Mouse (Mus musculus) neural tube, embryonic 12.5 days (tissue): Measurements from ENCODE around the gene Olfr1353. TPM values are rescaled to one million over a fixed set of nuclear protein-coding genes. Genes with fewer than 3 reads are reported as not detected.
"Not testable (repeated sequence)": the region's sequence is repeated elsewhere in the genome, so short reads cannot be mapped to it uniquely, and the experiment has no call there.

Experiments
- ATAC-seq: fragments of 200-750 bp; cut with Nextera tagmentation; 2 replicates; pipeline ENCODE4 v1.8.0; 2017; ENCODE audit warnings: low read depth, mild to moderate bottlenecking, moderate TSS enrichment, moderate library complexity; ENCODE audit not compliant: low FRiP score
- H3K27ac ChIP-seq: fragments of 300-500 bp; sonication (generic); 2 replicates; pipeline ENCODE4 v1.5.1; 2016
- H3K27me3 ChIP-seq: fragments of 300-500 bp; sonication (generic); replicated peaks from 2 replicates; pipeline ENCODE4 v1.6.1; 2016; ENCODE audit warnings: mild to moderate bottlenecking
- H3K36me3 ChIP-seq: fragments of 300-500 bp; sonication (generic); 2 replicates; pipeline ENCODE4 v1.6.1; 2016; ENCODE audit warnings: mild to moderate bottlenecking
- H3K4me1 ChIP-seq: fragments of 300-500 bp; sonication (generic); 2 replicates; pipeline ENCODE4 v1.6.1; 2016
- H3K4me2 ChIP-seq: fragments of 300-500 bp; sonication (generic); replicated peaks from 2 replicates; pipeline ENCODE4 v1.6.1; 2016; ENCODE audit warnings: mild to moderate bottlenecking
- H3K4me3 ChIP-seq: fragments of 300-500 bp; sonication (generic); 2 replicates; pipeline ENCODE4 v1.5.1; 2016
- H3K9ac ChIP-seq: fragments of 300-500 bp; sonication (generic); 2 replicates; pipeline ENCODE4 v1.6.1; 2016; ENCODE audit warnings: mild to moderate bottlenecking
- H3K9me3 ChIP-seq: fragments of 300-500 bp; sonication (generic); 2 replicates; pipeline ENCODE4 v1.6.1; 2016; ENCODE audit warnings: mild to moderate bottlenecking
- WGBS: fragments of 180-500 bp; shearing (Covaris S2); methylation state at CpG from one replicate; pipeline ENCODE4 v1.1.7; 2016; 5-methylcytosine and 5-hydroxymethylcytosine counted together
- polyA plus RNA-seq: library from polyadenylated mRNA; unstranded; fragments of >200 nt; fragmentation: Nextera tagmentation; extraction: Ambion mirVana; gene quantifications from 2 replicates; pipeline ENCODE4 v1.2.1, GENCODE M21; 2016

The Olfr1353 gene
- not detected in 2 replicates for polyA plus RNA-seq

DNA sequence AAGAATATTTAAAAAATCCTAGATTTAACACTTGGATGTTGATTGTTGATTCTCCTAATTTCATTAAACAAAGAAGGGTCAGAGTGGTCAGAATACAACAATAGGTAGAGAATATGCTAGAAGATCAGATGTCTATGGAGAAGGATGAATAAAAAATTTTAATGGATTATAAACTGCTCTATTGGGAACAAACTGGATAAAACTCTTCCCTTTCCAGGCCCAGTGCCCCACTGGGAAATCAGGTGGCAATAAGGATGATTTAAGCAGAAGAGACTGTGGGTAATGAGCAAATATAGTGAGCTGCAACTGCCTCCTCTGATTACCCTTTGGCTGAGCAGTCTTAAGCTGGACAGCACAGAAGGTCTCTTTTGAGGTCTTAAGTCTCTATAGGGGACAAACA lies at the start of gene Olfr1353:
Olfr1353 (plus strand) TSS at position 301 of the 400 bp plus-strand sequence.
- ATAC-seq, H3K4me3 ChIP-seq, H3K36me3 ChIP-seq, H3K9ac ChIP-seq, H3K4me2 ChIP-seq, H3K4me1 ChIP-seq, H3K27ac ChIP-seq, H3K9me3 ChIP-seq, H3K27me3 ChIP-seq: not testable (repeated sequence)

DNA sequence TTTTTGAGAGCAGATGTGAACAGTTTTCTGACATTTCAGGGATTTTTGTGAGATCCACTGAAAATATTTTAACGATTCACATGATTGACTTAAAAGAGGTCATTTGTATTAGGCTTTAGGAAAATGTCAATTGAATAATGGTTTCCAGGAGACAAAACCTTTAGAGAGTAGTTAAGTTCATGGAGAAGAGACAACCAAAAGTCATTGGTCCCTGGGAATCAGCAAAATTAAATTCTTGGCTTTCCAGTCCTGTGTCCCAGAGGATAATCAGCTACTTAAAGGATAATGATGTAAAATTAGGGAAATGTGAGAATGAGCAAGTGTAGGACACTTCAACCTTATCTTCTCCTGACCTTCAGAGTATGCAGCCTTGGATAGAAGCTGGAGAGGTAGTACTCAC lies 12.8 kb upstream of the Olfr1353 start, which contains the start of gene Olfr8:
Olfr8 (plus strand) TSS at position 301 of the 400 bp plus-strand sequence.
- ATAC-seq, H3K9ac ChIP-seq, H3K27me3 ChIP-seq, H3K4me3 ChIP-seq, H3K4me2 ChIP-seq, H3K4me1 ChIP-seq, H3K36me3 ChIP-seq, H3K9me3 ChIP-seq, H3K27ac ChIP-seq: not testable (repeated sequence)
- 87% methylated on average over 1 of the region's 1 CpGs for WGBS

GRCm38 (mm10) chr10:78980750-78981149 lies 17.6 kb downstream of the Olfr1353 start, which contains the start of gene Olfr1352:
Gene Olfr1352, plus strand, starts transcription at chr10:78981050.
- Histone ChIP-seq H3K9ac (no peak within 1 kb of the TSS), H3K36me3 (no peaks in the 10 kb centered on the region), H3K4me1 (no peaks in the 10 kb centered on the region), H3K9me3 (no peaks in the 10 kb centered on the region), H3K27ac (no peak within 1 kb of the TSS), H3K4me3 (no peak within 1 kb of the TSS), H3K4me2 (no peak within 1 kb of the TSS), H3K27me3 (no peaks in the 10 kb centered on the region)
- ATAC-seq, result no peak

- H3K36me3 ChIP-seq, result no peaks in the 10 kb centered on the region
- H3K4me2 ChIP-seq, result no peak within 1 kb of the TSS
- H3K27me3 ChIP-seq, result no peaks in the 10 kb centered on the region
- H3K9ac ChIP-seq, result no peak within 1 kb of the TSS
- WGBS, result 81% methylated on average over 1 of the region's 1 CpGs
- no peaks in the 10 kb centered on the region for H3K9me3 ChIP-seq
- no peak within 1 kb of the TSS for H3K4me3 ChIP-seq
- H3K27ac ChIP-seq, result no peak within 1 kb of the TSS
- H3K4me1 ChIP-seq, result no peaks in the 10 kb centered on the region
- no peak for ATAC-seq
Measured at GRCm38 (mm10) chr10:79012172-79012571, 49.1 kb downstream of the Olfr1353 start, which contains the start of gene Olfr1351. Gene Olfr1351, plus strand, starts transcription at chr10:79012472.

Other genes starting within 250 kb of the Olfr1353 start
- not detected in 2 replicates for gene Casp14, start 245.0 kb upstream of the Olfr1353 start, polyA plus RNA-seq
- gene Ccdc105, start 210.2 kb upstream of the Olfr1353 start, polyA plus RNA-seq, result not detected in 2 replicates
- gene Slc1a6, start 182.8 kb upstream of the Olfr1353 start, polyA plus RNA-seq, result 1.8 and 2.8 TPM in 2 replicates
- gene Olfr1356, start 111.1 kb upstream of the Olfr1353 start, polyA plus RNA-seq, result not detected in 2 replicates
- gene Olfr1355, start 87.8 kb upstream of the Olfr1353 start, polyA plus RNA-seq, result not detected in 2 replicates
- not detected in 2 replicates for gene Olfr1354, start 50.1 kb upstream of the Olfr1353 start, polyA plus RNA-seq
- not detected in 2 replicates for gene Olfr8, start 12.7 kb upstream of the Olfr1353 start, polyA plus RNA-seq
- not detected in 2 replicates for gene Olfr1352, start 17.7 kb downstream of the Olfr1353 start, polyA plus RNA-seq
- not detected in 2 replicates for gene Olfr1351, start 49.2 kb downstream of the Olfr1353 start, polyA plus RNA-seq
- 0.15 and 0.24 TPM in 2 replicates for gene Olfr57, start 65.4 kb downstream of the Olfr1353 start, polyA plus RNA-seq
- gene 2610008E11Rik, start 134.3 kb downstream of the Olfr1353 start, polyA plus RNA-seq, result 44.8 and 45.3 TPM in 2 replicates
- not detected in 2 replicates for gene Vmn2r80, start 185.5 kb downstream of the Olfr1353 start, polyA plus RNA-seq